Mouse (Mus musculus) kidney, postnatal 0 days (tissue): ENCODE data around the gene Pip4k2b. TPM values are rescaled to one million over a fixed set of nuclear protein-coding genes. Genes with fewer than 3 reads are reported as not detected.
"Not testable (repeated sequence)": the region's sequence is repeated elsewhere in the genome, so short reads cannot be mapped to it uniquely, and the experiment has no call there.

ENCODE experiments used
- ATAC-seq: fragments of 200-750 bp; cut with Nextera tagmentation; replicated peaks from 2 replicates; pipeline ENCODE4 v1.8.0; 2017; ENCODE audit warnings: low read depth, moderate number of reproducible peaks, moderate TSS enrichment, moderate library complexity; ENCODE audit not compliant: low FRiP score
- DNase-seq: peaks from one replicate; pipeline ENCODE4 v3.0.0-alpha.2; 2016; ENCODE audit warnings: low spot score
- H3K27ac ChIP-seq: fragments of 300-500 bp; sonication (generic); 2 replicates; pipeline ENCODE4 v1.5.1; 2014; ENCODE audit warnings: mild to moderate bottlenecking
- H3K27me3 ChIP-seq: fragments of 300-500 bp; sonication (generic); 2 replicates; pipeline ENCODE4 v1.6.1; 2014; ENCODE audit warnings: low read length, mixed read lengths; ENCODE audit not compliant: insufficient read depth
- H3K36me3 ChIP-seq: fragments of 300-500 bp; sonication (generic); 2 replicates; pipeline ENCODE4 v1.6.1; 2014; ENCODE audit warnings: low read length, mixed read lengths; ENCODE audit not compliant: insufficient read depth
- H3K4me1 ChIP-seq: fragments of 300-500 bp; sonication (generic); replicated peaks from 2 replicates; pipeline ENCODE4 v1.6.1; 2014; ENCODE audit warnings: antibody characterized with exemption, low read length, mixed read lengths; ENCODE audit not compliant: insufficient read depth
- H3K4me2 ChIP-seq: fragments of 300-500 bp; sonication (generic); 2 replicates; pipeline ENCODE4 v1.6.1; 2014; ENCODE audit warnings: mild to moderate bottlenecking, low read length, moderate library complexity, mixed read lengths
- H3K4me3 ChIP-seq: fragments of 300-500 bp; sonication (generic); replicated peaks from 2 replicates; pipeline ENCODE4 v1.5.1; 2014; ENCODE audit warnings: low read depth, low read length
- H3K9ac ChIP-seq: fragments of 300-500 bp; sonication (generic); 2 replicates; pipeline ENCODE4 v1.6.1; 2014; ENCODE audit warnings: low read depth, low read length
- H3K9me3 ChIP-seq: fragments of 300-500 bp; sonication (generic); replicated peaks from 2 replicates; pipeline ENCODE4 v1.6.1; 2016; ENCODE audit warnings: low read length, inconsistent platforms, mixed read lengths
- CTCF ChIP-seq: IDR thresholded peaks from 2 replicates; pipeline ENCODE4 v1.5.1; 2016; ENCODE audit warnings: antibody characterized with exemption, low read depth, mild to moderate bottlenecking, moderate library complexity
- WGBS: fragments of 180-500 bp; shearing (Covaris S2); extraction: QIAGEN DNeasy Blood & Tissue Kit; methylation state at CpG from one replicate; pipeline ENCODE4 v1.1.7; 2014; 5-methylcytosine and 5-hydroxymethylcytosine counted together
- polyA plus RNA-seq: library from polyadenylated mRNA; unstranded; fragments of >200 nt; fragmentation: Nextera tagmentation; extraction: Ambion mirVana; gene quantifications from 2 replicates; pipeline ENCODE4 v1.2.1, GENCODE M21; 2015

Pip4k2b gene
- 1.5 TPM in 2 replicates for polyA plus RNA-seq

- H3K27me3 ChIP-seq = no peaks in the 10 kb centered on the region
- H3K4me1 ChIP-seq = peaks cover 30% of the 10 kb centered on the region
- TF ChIP-seq CTCF = no peak
- H3K9ac ChIP-seq = peak within 1 kb of the TSS; percentile 86
- under 1% methylated on average over 52 of the region's 63 CpGs for WGBS
- H3K9me3 ChIP-seq = no peaks in the 10 kb centered on the region
- peaks cover 17% of the 10 kb centered on the region; the same call in 1 of the 2 replicates for H3K36me3 ChIP-seq
- peak within 1 kb of the TSS; percentile 82 for H3K4me3 ChIP-seq
- ATAC-seq = peak; percentile 36
- DNase-seq = no peak
- peak within 1 kb of the TSS; percentile 97 for H3K27ac ChIP-seq
- peak within 1 kb of the TSS; percentile 74 for H3K4me2 ChIP-seq
Observed at GRCm38 (mm10) chr11:97744063-97744717, at the start of gene Pip4k2b. Gene Pip4k2b, minus strand, starts transcription at chr11:97744704.

DNA sequence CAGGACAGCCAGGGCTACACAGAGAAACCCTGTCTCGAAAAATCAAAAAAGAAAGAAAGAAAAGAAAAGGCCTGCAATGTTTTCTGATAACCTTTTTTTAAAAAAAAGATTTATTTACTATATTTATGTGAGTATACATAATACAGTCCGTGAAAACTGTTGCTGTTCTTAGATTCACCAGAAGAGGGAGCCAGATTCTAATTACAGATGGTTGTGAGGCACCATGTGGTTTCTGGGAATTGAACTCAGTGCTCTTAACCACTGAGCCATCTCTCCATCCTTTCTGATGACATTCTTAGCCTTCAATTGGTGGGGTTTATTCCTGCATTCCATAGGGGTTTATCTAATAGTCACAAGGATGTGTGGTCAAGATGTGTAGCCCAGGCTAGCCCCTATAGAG, 48.7 kb upstream of the Pip4k2b start:
- Histone ChIP-seq H3K4me2 (no peak overlapping the region), H3K36me3 (no peaks in the 10 kb centered on the region), H3K4me3 (no peak overlapping the region), H3K27me3 (no peaks in the 10 kb centered on the region), H3K27ac (no peak overlapping the region), H3K9me3 (no peaks in the 10 kb centered on the region), H3K4me1 (no peaks in the 10 kb centered on the region), H3K9ac (no peak overlapping the region)
- DNase-seq (no peak), ATAC-seq (0 out of 2 replicates have a peak, but pooled peaks have one; percentile 13)
- 6% methylated on average over 2 of the region's 2 CpGs for WGBS
- peak; percentile 79 for TF ChIP-seq CTCF

DNA sequence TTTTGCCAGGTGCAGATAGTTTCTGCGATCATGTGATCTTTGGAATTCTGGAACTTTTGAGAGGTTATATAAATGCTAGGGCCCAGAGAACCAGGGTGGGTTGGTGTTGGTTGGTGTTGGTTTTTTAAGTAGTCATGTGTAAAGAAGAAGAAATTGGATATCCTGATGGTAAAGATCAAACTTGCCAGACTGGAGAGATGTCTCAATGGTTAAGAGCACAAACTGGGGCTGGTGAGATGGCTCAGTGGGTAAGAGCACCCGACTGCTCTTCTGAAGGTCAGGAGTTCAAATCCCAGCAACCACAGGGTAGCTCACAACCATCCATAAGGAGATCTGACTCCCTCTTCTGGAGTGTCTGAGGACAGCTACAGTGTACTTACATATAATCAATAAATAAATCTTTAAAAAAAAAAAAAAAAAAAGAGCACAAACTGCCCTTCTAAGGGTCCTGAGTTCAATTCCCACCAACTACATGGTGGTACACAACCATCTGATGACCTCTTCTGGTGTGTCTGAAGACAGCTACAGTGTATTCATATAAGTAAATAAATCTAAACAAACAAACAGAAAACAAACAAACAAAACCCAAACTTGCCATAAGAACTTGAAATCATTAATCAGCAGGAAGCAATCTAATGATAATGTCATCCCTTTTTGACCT, 46.4 kb upstream of the Pip4k2b start:
- ATAC-seq, H3K27ac ChIP-seq, H3K27me3 ChIP-seq, DNase-seq, H3K9ac ChIP-seq, H3K9me3 ChIP-seq, H3K4me2 ChIP-seq, H3K4me3 ChIP-seq, H3K4me1 ChIP-seq, H3K36me3 ChIP-seq: not testable (repeated sequence)
- WGBS = 76% methylated on average over 2 of the region's 2 CpGs

DNA sequence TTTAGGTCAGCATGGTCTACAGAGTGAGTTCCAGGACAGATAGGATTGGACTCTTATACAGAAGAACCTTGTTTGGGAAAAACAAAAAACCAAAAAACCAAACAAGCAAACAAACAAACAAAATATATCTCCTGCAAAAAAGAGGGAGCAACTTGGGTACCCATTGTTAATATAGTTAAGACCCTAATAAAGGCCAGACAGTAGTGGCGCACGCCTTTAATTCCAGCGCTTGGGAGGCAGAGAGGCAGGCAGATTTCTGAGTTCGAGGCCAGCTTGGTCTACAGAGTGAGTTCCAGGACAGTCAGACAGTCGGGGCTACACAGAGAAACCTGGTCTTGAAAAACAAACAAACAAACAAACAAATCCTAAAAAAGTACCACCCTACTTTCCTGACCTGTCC, 45.2 kb upstream of the Pip4k2b start:
- Histone ChIP-seq H3K4me2 (no peak overlapping the region), H3K27ac (no peak overlapping the region), H3K4me1 (no peaks in the 10 kb centered on the region), H3K36me3 (no peaks in the 10 kb centered on the region), H3K9ac (no peak overlapping the region), H3K27me3 (no peaks in the 10 kb centered on the region), H3K4me3 (no peak overlapping the region), H3K9me3 (no peaks in the 10 kb centered on the region)
- DNase-seq = no peak
- WGBS = 85% methylated on average over 5 of the region's 5 CpGs
- no peak for ATAC-seq
- TF ChIP-seq CTCF = no peak

GRCm38 (mm10) chr11:97787961-97788360, 43.5 kb upstream of the Pip4k2b start:
- TF ChIP-seq CTCF = no peak
- Histone ChIP-seq H3K4me3 (no peak overlapping the region), H3K4me2 (no peak overlapping the region), H3K27ac (no peak overlapping the region), H3K4me1 (no peaks in the 10 kb centered on the region), H3K9ac (no peak overlapping the region), H3K36me3 (no peaks in the 10 kb centered on the region), H3K27me3 (no peaks in the 10 kb centered on the region), H3K9me3 (no peaks in the 10 kb centered on the region)
- 91% methylated on average over 3 of the region's 3 CpGs for WGBS
- no peak for ATAC-seq
- DNase-seq = no peak

GRCm38 (mm10) chr11:97782564-97782895, 38.0 kb upstream of the Pip4k2b start:
- ATAC-seq = peak; percentile 27
- H3K4me3 ChIP-seq = peak overlapping the region; percentile 88
- H3K27me3 ChIP-seq = no peaks in the 10 kb centered on the region
- no peak for TF ChIP-seq CTCF
- H3K4me2 ChIP-seq = peak overlapping the region; percentile 65
- peak overlapping the region; percentile 100 for H3K9ac ChIP-seq
- peaks cover 3% of the 10 kb centered on the region; the same call in 1 of the 2 replicates for H3K4me1 ChIP-seq
- H3K9me3 ChIP-seq = no peaks in the 10 kb centered on the region
- H3K36me3 ChIP-seq = peaks cover 25% of the 10 kb centered on the region
- peak overlapping the region; percentile 72 for H3K27ac ChIP-seq
- no peak for DNase-seq
- WGBS = under 1% methylated on average over 10 of the region's 10 CpGs
